Mouse (Mus musculus) spleen, postnatal 36 days (tissue): ENCODE results near the gene Setd1a.
A peak's percentile ranks its signal among the peaks of the same experiment; 100 is the strongest.
"Not testable (repeated sequence)": the region's sequence is repeated elsewhere in the genome, so short reads cannot be mapped to it uniquely, and the experiment has no call there.

Experiments used
- DNase-seq, 2 experiments: peaks; one replicate each; pipeline ENCODE4 v3.0.0; 2022; ENCODE audit warnings: low spot score in 2 of 2, mixed read lengths in 1 of 2

Gene Setd1a

GRCm38 (mm10) chr7:127837473-127837872, 61.0 kb downstream of the Setd1a start:
- DNase-seq = no peak

DNA sequence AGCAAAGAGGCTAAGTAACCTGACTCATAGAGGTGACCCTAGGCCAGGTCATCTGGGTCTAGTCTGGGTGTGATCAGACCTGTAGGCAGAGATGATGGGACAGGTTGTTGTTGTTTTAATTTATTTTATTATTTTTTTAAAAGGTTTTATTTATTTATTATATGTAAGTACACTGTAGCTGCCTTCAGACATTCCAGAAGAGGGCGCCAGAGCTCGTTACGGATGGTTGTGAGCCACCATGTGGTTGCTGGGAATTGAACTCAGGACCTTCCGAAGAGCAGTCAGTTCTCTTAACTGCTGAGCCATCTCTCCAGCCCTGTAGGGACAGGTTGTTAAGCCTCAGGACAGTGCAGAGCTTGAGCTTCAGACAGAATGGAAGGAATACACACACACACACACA, 61.4 kb downstream of the Setd1a start:
- DNase-seq = not testable (repeated sequence)

DNA sequence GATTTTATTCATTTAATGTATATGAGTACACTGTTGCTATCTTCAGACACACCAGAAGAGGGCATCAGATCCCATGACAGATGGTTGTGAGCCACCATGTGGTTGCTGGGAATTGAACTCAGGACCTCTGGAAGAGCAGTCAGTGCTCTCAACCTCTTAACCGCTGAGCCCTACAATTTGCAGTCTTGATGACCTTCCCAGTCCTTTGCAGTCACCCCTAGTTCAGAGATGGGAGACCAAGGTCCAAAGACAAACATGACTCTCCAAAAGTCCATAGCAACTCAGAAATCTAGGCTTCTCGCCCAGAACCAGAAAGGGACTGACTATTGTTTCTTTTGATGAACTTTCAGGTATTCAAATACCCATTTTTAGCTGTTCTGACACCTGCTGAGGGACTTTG, 63.6 kb downstream of the Setd1a start:
- DNase-seq = not testable (repeated sequence)

- peak; percentile 38 to 48 for DNase-seq
These were observed 64.4 kb downstream of the Setd1a start for GRCm38 (mm10) chr7:127840886-127841285.

DNA sequence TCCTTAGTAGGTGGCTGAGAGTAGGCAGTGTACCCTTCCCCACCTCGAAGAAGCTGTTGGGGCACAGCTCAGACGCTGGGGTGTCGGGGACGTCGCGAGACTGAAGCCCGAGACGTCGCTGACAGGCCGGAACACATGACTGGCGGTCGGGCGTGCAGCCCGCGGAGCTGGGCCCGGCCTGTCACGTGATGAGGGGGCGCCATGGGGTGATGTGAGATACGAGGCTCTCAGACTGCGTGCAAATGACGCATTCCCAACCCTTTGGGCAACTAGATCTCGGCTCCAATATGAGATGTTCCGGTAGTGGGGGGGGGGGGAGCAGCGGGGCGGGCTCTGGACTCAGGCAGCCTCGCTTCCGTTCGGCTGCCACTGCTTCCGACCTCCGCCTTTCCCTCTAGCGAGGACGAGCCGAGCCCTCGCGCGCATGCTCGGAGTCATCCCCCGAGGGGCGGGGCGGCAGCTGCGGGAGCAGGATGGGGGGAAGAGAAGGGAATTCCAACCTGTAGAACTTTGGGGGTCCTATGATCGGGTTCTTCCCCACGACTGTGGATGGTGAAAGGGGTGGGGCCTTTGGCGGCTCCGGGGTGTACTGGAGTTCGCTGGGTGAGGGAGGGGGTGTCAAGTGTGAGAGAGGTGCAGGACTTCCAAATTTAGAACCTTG, 65.0 kb downstream of the Setd1a start:
- DNase-seq = peak; percentile 90 to 92

DNA sequence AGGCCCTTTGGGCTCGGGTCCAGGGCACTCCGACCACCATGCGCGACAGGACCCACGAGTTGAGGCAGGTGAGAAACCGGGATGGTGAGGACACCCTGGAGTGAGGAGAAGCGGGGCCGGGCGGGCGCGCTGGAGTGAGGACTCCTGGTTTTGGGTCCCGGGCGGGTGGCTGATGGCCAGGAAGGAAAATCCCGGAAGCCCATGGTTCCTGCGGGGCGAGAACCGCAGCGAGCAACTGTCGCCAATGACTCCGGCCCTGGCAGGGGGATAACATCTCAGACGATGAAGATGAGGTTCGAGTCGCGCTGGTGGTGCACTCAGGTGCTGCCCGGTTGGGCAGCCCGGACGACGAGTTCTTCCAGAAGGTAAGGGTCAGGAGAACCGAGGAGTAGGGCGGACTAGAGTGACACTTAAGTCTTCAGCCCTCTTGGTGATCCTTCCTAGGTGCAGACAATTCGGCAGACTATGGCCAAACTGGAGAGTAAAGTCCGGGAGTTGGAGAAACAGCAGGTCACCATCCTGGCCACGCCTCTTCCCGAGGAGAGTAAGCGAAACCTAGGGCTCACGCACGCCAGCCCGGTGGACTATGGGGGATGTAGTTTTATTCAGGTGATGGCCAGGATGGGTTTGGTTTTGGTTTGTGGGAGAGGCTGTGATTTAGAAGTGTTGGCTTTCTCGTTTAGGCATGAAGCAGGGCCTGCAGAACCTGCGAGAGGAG, 65.7 kb downstream of the Setd1a start:
- peak; percentile 82 to 86 for DNase-seq
